Mouse (Mus musculus): ENCODE measurements around the gene Fut2. TPM values are rescaled to one million over a fixed set of nuclear protein-coding genes. Genes with fewer than 3 reads are reported as not detected.

The Fut2 gene
- polyA plus RNA-seq, 1 experiment from 2014 or later = 6.7 TPM

- no peaks in the 10 kb centered on the region for H3K9me3 ChIP-seq
- no peaks in the 10 kb centered on the region for H3K4me1 ChIP-seq
- ATAC-seq (ENCODE audit: insufficient read depth, low FRiP score, low read depth) = no peak
- H3K4me3 ChIP-seq (replicated peaks) = no peak overlapping the region
- no peak overlapping the region for H3K27ac ChIP-seq
- H3K36me3 ChIP-seq = no peaks in the 10 kb centered on the region
- no peaks in the 10 kb centered on the region for H3K27me3 ChIP-seq (replicated peaks)
- 45% methylated on average over 1 of the region's 1 CpGs for WGBS
- no peak overlapping the region for H3K4me2 ChIP-seq
- H3K9ac ChIP-seq = no peak overlapping the region
These were observed 56.7 kb downstream of the Fut2 start for GRCm38 (mm10) chr7:45609511-45609910.

DNA sequence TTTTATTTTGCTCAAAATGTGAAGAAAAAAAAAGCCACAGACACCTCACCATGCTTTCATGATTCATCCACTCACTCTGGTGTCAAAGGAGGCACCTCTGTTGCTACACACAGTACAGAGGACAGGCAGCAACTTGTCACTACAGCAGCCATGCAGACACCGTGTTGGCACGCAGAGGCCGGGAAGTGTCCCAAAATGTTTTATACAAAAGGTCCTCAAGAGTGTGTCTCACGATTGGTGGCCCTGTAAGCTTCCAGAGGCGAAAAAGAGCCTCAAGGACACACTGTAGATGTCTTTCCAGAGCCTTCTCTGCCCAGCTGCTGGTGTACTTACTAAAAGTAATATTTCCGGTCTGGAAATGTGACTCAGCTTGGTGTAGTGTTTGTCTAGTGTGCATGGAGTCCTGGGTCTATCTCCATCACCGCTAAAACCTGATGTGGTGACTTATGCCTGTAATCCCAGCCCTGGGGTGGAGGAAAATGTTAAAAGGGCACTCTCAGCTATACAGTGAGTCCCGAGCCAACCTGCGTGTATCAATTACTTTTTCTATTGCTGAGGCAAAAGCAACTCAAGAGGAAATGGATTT is 60.4 kb downstream of the Fut2 start:
- no peaks in the 10 kb centered on the region; the same call in 1 of the 2 replicates for H3K4me1 ChIP-seq
- H3K36me3 ChIP-seq = no peaks in the 10 kb centered on the region
- no peaks in the 10 kb centered on the region for H3K9me3 ChIP-seq
- no peak overlapping the region for H3K4me3 ChIP-seq (replicated peaks)
- no peak for ATAC-seq (ENCODE audit: insufficient read depth, low FRiP score, low read depth)
- no peak overlapping the region; the same call in 1 of the 2 replicates for H3K4me2 ChIP-seq
- no peaks in the 10 kb centered on the region for H3K27me3 ChIP-seq (replicated peaks)
- no peak overlapping the region for H3K9ac ChIP-seq
- WGBS = 68% methylated on average over 9 of the region's 9 CpGs
- H3K27ac ChIP-seq = peak overlapping the region; percentile 67

DNA sequence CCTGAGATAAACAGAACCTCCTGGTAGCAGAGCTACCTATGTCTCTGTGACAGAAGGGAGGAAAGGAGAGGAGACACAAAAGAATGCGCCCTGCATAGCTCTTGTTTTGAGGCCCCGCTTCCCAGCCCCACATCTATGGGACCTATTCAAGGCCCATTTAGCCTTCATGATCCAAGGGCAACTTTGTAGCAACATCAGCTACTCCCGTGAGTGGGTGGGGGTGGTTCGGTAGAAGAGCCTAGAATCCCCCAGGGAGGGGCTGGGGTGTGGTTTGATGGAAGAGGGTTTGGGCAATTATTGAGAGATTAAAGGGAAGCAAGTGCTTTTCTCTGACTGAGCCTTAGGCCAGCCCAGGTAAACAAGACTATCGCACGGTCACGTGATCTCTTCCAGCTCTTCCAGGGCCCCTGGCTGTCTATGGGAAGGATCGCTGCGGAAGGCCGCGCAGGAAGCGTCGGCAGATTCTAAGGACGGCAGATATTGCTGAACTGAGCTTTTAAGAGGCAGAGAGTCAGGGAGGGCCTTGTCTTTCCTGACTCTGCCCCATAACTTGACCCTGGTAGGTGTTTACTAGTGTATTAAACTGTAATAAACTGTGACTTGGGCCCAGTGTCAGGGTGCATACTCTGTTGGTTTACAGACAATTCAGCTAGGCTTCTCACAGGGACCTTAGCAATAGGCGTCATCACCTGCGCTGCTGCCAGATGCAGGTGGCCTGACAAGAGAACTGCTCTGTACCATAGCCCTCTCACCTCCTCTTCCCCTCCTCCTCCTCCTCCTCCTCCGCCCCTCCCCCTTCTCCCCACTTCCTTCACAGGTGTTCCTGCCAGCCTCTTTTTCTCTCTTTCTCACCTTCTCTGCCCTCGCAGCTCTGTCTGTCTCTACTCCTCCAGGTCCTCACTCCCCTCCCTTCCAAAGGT is 67.0 kb downstream of the Fut2 start:
- Histone ChIP-seq H3K36me3 (no peaks in the 10 kb centered on the region), H3K4me1 (peaks cover 3% of the 10 kb centered on the region; the same call in 1 of the 2 replicates), H3K27ac (no peak overlapping the region), H3K4me2 (peak overlapping the region; percentile 12; the same call in 1 of the 2 replicates), H3K27me3 (replicated peaks) (no peaks in the 10 kb centered on the region), H3K4me3 (replicated peaks) (no peak overlapping the region), H3K9ac (no peak overlapping the region), H3K9me3 (no peaks in the 10 kb centered on the region)
- WGBS = 42% methylated on average over 18 of the region's 18 CpGs
- ATAC-seq (ENCODE audit: insufficient read depth, low FRiP score, low read depth) = peak; percentile 48; the same call in 1 of the 2 replicates

Other genes with a start within 250 kb of the Fut2 start
- gene Lhb, start 245.6 kb downstream of the Fut2 start, polyA plus RNA-seq (2015; fragmentation: Nextera tagmentation; extraction: Ambion mirVana) = 0.62 TPM in 1 of 2 replicates, not detected in the other
- 34.3 and 37.7 TPM in 2 replicates for gene Gys1, start 231.6 kb downstream of the Fut2 start, polyA plus RNA-seq (2015; fragmentation: Nextera tagmentation; extraction: Ambion mirVana)
- gene Ruvbl2, start 228.3 kb downstream of the Fut2 start, polyA plus RNA-seq (2015; fragmentation: Nextera tagmentation; extraction: Ambion mirVana) = 127 and 139 TPM in 2 replicates
- gene Ftl1, start 206.5 kb downstream of the Fut2 start, polyA plus RNA-seq (2015; fragmentation: Nextera tagmentation; extraction: Ambion mirVana) = 4,747 and 4,817 TPM in 2 replicates
- gene Bax, start 199.5 kb downstream of the Fut2 start, polyA plus RNA-seq (2015; fragmentation: Nextera tagmentation; extraction: Ambion mirVana) = 157 and 168 TPM in 2 replicates
- 1.4 and 1.8 TPM in 2 replicates for gene Tulp2, start 184.5 kb downstream of the Fut2 start, polyA plus RNA-seq (2015; fragmentation: Nextera tagmentation; extraction: Ambion mirVana)
- gene Gm45808, start 179.6 kb downstream of the Fut2 start, polyA plus RNA-seq (2015; fragmentation: Nextera tagmentation; extraction: Ambion mirVana) = not detected in 2 replicates
- 3.5 and 3.7 TPM in 2 replicates for gene Dhdh, start 177.6 kb downstream of the Fut2 start, polyA plus RNA-seq (2015; fragmentation: Nextera tagmentation; extraction: Ambion mirVana)
- 214 and 230 TPM in 2 replicates for gene Nucb1, start 156.0 kb downstream of the Fut2 start, polyA plus RNA-seq (2015; fragmentation: Nextera tagmentation; extraction: Ambion mirVana)
- 21.1 and 36.1 TPM in 2 replicates for gene Ppp1r15a, start 140.1 kb downstream of the Fut2 start, polyA plus RNA-seq (2015; fragmentation: Nextera tagmentation; extraction: Ambion mirVana)
- 2.9 TPM in 2 replicates for gene Plekha4, start 140.1 kb downstream of the Fut2 start, polyA plus RNA-seq (2015; fragmentation: Nextera tagmentation; extraction: Ambion mirVana)
- 2.2 and 3.9 TPM in 2 replicates for gene Hsd17b14, start 111.5 kb downstream of the Fut2 start, polyA plus RNA-seq (2015; fragmentation: Nextera tagmentation; extraction: Ambion mirVana)
- 78.8 and 87.1 TPM in 2 replicates for gene Bcat2, start 96.2 kb downstream of the Fut2 start, polyA plus RNA-seq (2015; fragmentation: Nextera tagmentation; extraction: Ambion mirVana)
- 0.18 and 0.41 TPM in 2 replicates for gene Fgf21, start 50.9 kb downstream of the Fut2 start, polyA plus RNA-seq (2015; fragmentation: Nextera tagmentation; extraction: Ambion mirVana)
- 0.76 and 0.84 TPM in 2 replicates for gene Fut1, start 49.1 kb downstream of the Fut2 start, polyA plus RNA-seq (2015; fragmentation: Nextera tagmentation; extraction: Ambion mirVana)
- 0.19 and 0.31 TPM in 2 replicates for gene Izumo1, start 44.6 kb downstream of the Fut2 start, polyA plus RNA-seq (2015; fragmentation: Nextera tagmentation; extraction: Ambion mirVana)
- 11.0 and 11.6 TPM in 2 replicates for gene Rasip1, start 38.9 kb downstream of the Fut2 start, polyA plus RNA-seq (2015; fragmentation: Nextera tagmentation; extraction: Ambion mirVana)
- 7.4 and 9.5 TPM in 2 replicates for gene Mamstr, start 26.4 kb downstream of the Fut2 start, polyA plus RNA-seq (2015; fragmentation: Nextera tagmentation; extraction: Ambion mirVana)
- 0.70 and 1.0 TPM in 2 replicates for gene Ntn5, start 17.6 kb upstream of the Fut2 start, polyA plus RNA-seq (2015; fragmentation: Nextera tagmentation; extraction: Ambion mirVana)
- 3.6 and 4.5 TPM in 2 replicates for gene Sec1, start 28.0 kb upstream of the Fut2 start, polyA plus RNA-seq (2015; fragmentation: Nextera tagmentation; extraction: Ambion mirVana)
- 9.6 and 10.1 TPM in 2 replicates for gene Car11, start 33.4 kb upstream of the Fut2 start, polyA plus RNA-seq (2015; fragmentation: Nextera tagmentation; extraction: Ambion mirVana)
- 2.8 and 4.4 TPM in 2 replicates for gene Dbp, start 38.7 kb upstream of the Fut2 start, polyA plus RNA-seq (2015; fragmentation: Nextera tagmentation; extraction: Ambion mirVana)
- 954 and 1,069 TPM in 2 replicates for gene Rpl18, start 49.1 kb upstream of the Fut2 start, polyA plus RNA-seq (2015; fragmentation: Nextera tagmentation; extraction: Ambion mirVana)
- 35.4 and 36.7 TPM in 2 replicates for gene Sphk2, start 51.6 kb upstream of the Fut2 start, polyA plus RNA-seq (2015; fragmentation: Nextera tagmentation; extraction: Ambion mirVana)
- gene Fam83e, start 54.8 kb upstream of the Fut2 start, polyA plus RNA-seq (2015; fragmentation: Nextera tagmentation; extraction: Ambion mirVana) = 12.8 and 13.3 TPM in 2 replicates
- gene Spaca4, start 59.4 kb upstream of the Fut2 start, polyA plus RNA-seq (2015; fragmentation: Nextera tagmentation; extraction: Ambion mirVana) = 0.45 TPM in 1 of 2 replicates, not detected in the other
- gene Lmtk3, start 117.3 kb upstream of the Fut2 start, polyA plus RNA-seq (2015; fragmentation: Nextera tagmentation; extraction: Ambion mirVana) = 1.1 and 1.9 TPM in 2 replicates
- 6.7 and 14.4 TPM in 2 replicates for gene Sult2b1, start 118.3 kb upstream of the Fut2 start, polyA plus RNA-seq (2015; fragmentation: Nextera tagmentation; extraction: Ambion mirVana)
- gene Cyth2, start 148.2 kb upstream of the Fut2 start, polyA plus RNA-seq (2015; fragmentation: Nextera tagmentation; extraction: Ambion mirVana) = 85.0 and 103 TPM in 2 replicates
- gene Kcnj14, start 158.4 kb upstream of the Fut2 start, polyA plus RNA-seq (2015; fragmentation: Nextera tagmentation; extraction: Ambion mirVana) = 1.0 and 1.4 TPM in 2 replicates
- 57.0 and 64.3 TPM in 2 replicates for gene Grwd1, start 164.6 kb upstream of the Fut2 start, polyA plus RNA-seq (2015; fragmentation: Nextera tagmentation; extraction: Ambion mirVana)
- gene Kdelr1, start 206.4 kb upstream of the Fut2 start, polyA plus RNA-seq (2015; fragmentation: Nextera tagmentation; extraction: Ambion mirVana) = 72.0 and 79.7 TPM in 2 replicates
- 0.64 and 0.67 TPM in 2 replicates for gene Grin2d, start 212.0 kb upstream of the Fut2 start, polyA plus RNA-seq (2015; fragmentation: Nextera tagmentation; extraction: Ambion mirVana)
- gene Syngr4, start 230.3 kb upstream of the Fut2 start, polyA plus RNA-seq (2015; fragmentation: Nextera tagmentation; extraction: Ambion mirVana) = 0.80 and 1.1 TPM in 2 replicates
- 5.8 and 6.8 TPM in 2 replicates for gene Tmem143, start 230.5 kb upstream of the Fut2 start, polyA plus RNA-seq (2015; fragmentation: Nextera tagmentation; extraction: Ambion mirVana)